Mouse (Mus musculus): ENCODE measurements around the gene Camp.

- TF ChIP-seq CTCF (IDR thresholded peaks at IDR 0.05) = no peak
- TF ChIP-seq POLR2A (IDR thresholded peaks at IDR 0.05; ENCODE audit: insufficient read depth, low read depth, low read length) = no peak
- TF ChIP-seq EP300 (IDR thresholded peaks at IDR 0.05; ENCODE audit: insufficient read depth, low read depth, low read length) = no peak
Measured at GRCm38 (mm10) chr9:109887321-109887720, 37.9 kb upstream of the Camp start.
